Mouse (Mus musculus): ENCODE measurements around the gene Pgap2.

GRCm38 (mm10) chr7:102253631-102254030 is 43.6 kb downstream of the Pgap2 start:
- TF ChIP-seq CTCF (IDR thresholded peaks at IDR 0.05; ENCODE audit: borderline replicate concordance, control insufficient read depth, extremely low read depth, insufficient read depth, low read length, poor library complexity): no peak
- TF ChIP-seq POLR2A (IDR thresholded peaks at IDR 0.05; ENCODE audit: control insufficient read depth, extremely low read depth, insufficient read depth, low read length, poor library complexity): no peak

All from thymus, adult 2 months (tissue).